Mouse (Mus musculus): ENCODE results near the gene Cdkl2. TPM values are rescaled to one million over a fixed set of nuclear protein-coding genes. Genes with fewer than 3 reads are reported as not detected.

Gene Cdkl2
- polyA plus RNA-seq (2015; fragmentation: Illumina TruSeq; extraction: RNeasy Lipid Tissue Mini Kit (QIAGEN cat#74804); ENCODE audit: low read depth, low replicate concordance), result 29.4 TPM

GRCm38 (mm10) chr5:92043783-92044182, at the start of gene Cdkl2:
TSS of gene Cdkl2 (minus strand) at chr5:92043883.

GRCm38 (mm10) chr5:92083417-92084038, 39.8 kb upstream of the Cdkl2 start, which contains the start of gene G3bp2:
TSS of gene G3bp2 (minus strand) at chr5:92083719.

GRCm38 (mm10) chr5:91987236-91987635, 56.4 kb downstream of the Cdkl2 start, which contains the start of gene Odaph:
TSS of gene Odaph (plus strand) at chr5:91987475.

GRCm38 (mm10) chr5:91962639-91963440, 80.8 kb downstream of the Cdkl2 start, which contains the start of gene Rchy1:
TSS of gene Rchy1 (minus strand) at chr5:91963068.

Other genes with a start within 250 kb of the Cdkl2 start
- 54.5 TPM for gene Rchy1, start 80.8 kb downstream of the Cdkl2 start, polyA plus RNA-seq (2015; fragmentation: Illumina TruSeq; extraction: RNeasy Lipid Tissue Mini Kit (QIAGEN cat#74804); ENCODE audit: low read depth, low replicate concordance)
- not detected for gene Odaph, start 56.4 kb downstream of the Cdkl2 start, polyA plus RNA-seq (2015; fragmentation: Illumina TruSeq; extraction: RNeasy Lipid Tissue Mini Kit (QIAGEN cat#74804); ENCODE audit: low read depth, low replicate concordance)
- 259 TPM for gene G3bp2, start 39.8 kb upstream of the Cdkl2 start, polyA plus RNA-seq (2015; fragmentation: Illumina TruSeq; extraction: RNeasy Lipid Tissue Mini Kit (QIAGEN cat#74804); ENCODE audit: low read depth, low replicate concordance)
- 65.8 TPM for gene Uso1, start 94.1 kb upstream of the Cdkl2 start, polyA plus RNA-seq (2015; fragmentation: Illumina TruSeq; extraction: RNeasy Lipid Tissue Mini Kit (QIAGEN cat#74804); ENCODE audit: low read depth, low replicate concordance)
- not detected for gene U90926, start 171.5 kb upstream of the Cdkl2 start, polyA plus RNA-seq (2015; fragmentation: Illumina TruSeq; extraction: RNeasy Lipid Tissue Mini Kit (QIAGEN cat#74804); ENCODE audit: low read depth, low replicate concordance)
- gene Ppef2, start 212.4 kb upstream of the Cdkl2 start, polyA plus RNA-seq (2015; fragmentation: Illumina TruSeq; extraction: RNeasy Lipid Tissue Mini Kit (QIAGEN cat#74804); ENCODE audit: low read depth, low replicate concordance), result 1.1 TPM
- gene Naaa, start 234.3 kb upstream of the Cdkl2 start, polyA plus RNA-seq (2015; fragmentation: Illumina TruSeq; extraction: RNeasy Lipid Tissue Mini Kit (QIAGEN cat#74804); ENCODE audit: low read depth, low replicate concordance), result 39.4 TPM

Measured in brain, adult 10 weeks (tissue).